Mouse (Mus musculus) G1E (cell line): ENCODE results near the gene Plcd3. TPM values are rescaled to one million over a fixed set of nuclear protein-coding genes. Genes with fewer than 3 reads are reported as not detected.

Experiments
- ATAC-seq: 2 replicates; pipeline ENCODE4 v1.8.0; 2016; ENCODE audit warnings: mild to moderate bottlenecking; ENCODE audit not compliant: insufficient number of reproducible peaks, poor library complexity, low FRiP score, severe bottlenecking; ENCODE audit errors: extremely low read depth
- DNase-seq: peaks from one replicate; pipeline ENCODE4 v3.0.0; 2012; ENCODE audit warnings: low spot score
- H3K27me3 ChIP-seq: 2 replicates; pipeline ENCODE4 v1.6.1; 2012; ENCODE audit warnings: mild to moderate bottlenecking, low read length, inconsistent platforms; ENCODE audit not compliant: insufficient read depth
- H3K36me3 ChIP-seq: replicated peaks from 2 replicates; pipeline ENCODE3; 2012; ENCODE audit warnings: mild to moderate bottlenecking, inconsistent platforms
- H3K4me1 ChIP-seq: 2 replicates; pipeline ENCODE4 v1.6.1; 2012; ENCODE audit warnings: low read depth, low read length, inconsistent platforms, mixed read lengths; ENCODE audit not compliant: insufficient read depth
- H3K4me3 ChIP-seq: 2 replicates; pipeline ENCODE4 v1.5.1; 2012; ENCODE audit warnings: low read depth, mild to moderate bottlenecking, inconsistent platforms, low read length, moderate library complexity, mixed read lengths
- H3K9me3 ChIP-seq: replicated peaks from 2 replicates; pipeline ENCODE4 v1.6.1; 2012; ENCODE audit warnings: inconsistent platforms
- CTCF ChIP-seq: IDR thresholded peaks from 2 replicates; pipeline ENCODE4 v1.5.1; 2012; ENCODE audit warnings: low read depth, low read length, inconsistent platforms, mixed read lengths
- GATA1 ChIP-seq: IDR thresholded peaks from 2 replicates; pipeline ENCODE4 v1.6.1; 2012; ENCODE audit warnings: borderline replicate concordance, low read length, inconsistent platforms, mixed read lengths
- GATA2 ChIP-seq: IDR thresholded peaks from 2 replicates; pipeline ENCODE4 v1.6.1; 2012; ENCODE audit warnings: low read depth, low read length, inconsistent platforms, borderline replicate concordance
- POLR2AphosphoS5 ChIP-seq: IDR thresholded peaks from 2 replicates; pipeline ENCODE4 v1.6.1; 2012; ENCODE audit warnings: low read depth, low read length, inconsistent platforms; ENCODE audit not compliant: insufficient replicate concordance
- TAL1 ChIP-seq: conservative IDR thresholded peaks from 2 replicates; pipeline ENCODE4 v1.6.1; 2012; ENCODE audit warnings: low read depth, low read length, inconsistent platforms, mixed read lengths
- polyA plus RNA-seq: library from polyadenylated mRNA; stranded (reverse); fragments of >175 nt; gene quantifications from 2 replicates; pipeline ENCODE4 v1.2.3, GENCODE M21; 2012
- total RNA-seq, 2 experiments: library from RNA; stranded (forward) in 1 of 2; stranded (reverse) in 1 of 2; fragments of 200-1000 nt in 1 of 2; fragments of >200 nt in 1 of 2; fragmentation: Nextera tagmentation in 1 of 2; gene quantifications; 2 replicates each; pipeline ENCODE4 v1.2.3; 2014 to 2017

Plcd3 gene
- total and polyA plus RNA-seq, 3 experiments = 0.11 TPM; not detected in 2

DNA sequence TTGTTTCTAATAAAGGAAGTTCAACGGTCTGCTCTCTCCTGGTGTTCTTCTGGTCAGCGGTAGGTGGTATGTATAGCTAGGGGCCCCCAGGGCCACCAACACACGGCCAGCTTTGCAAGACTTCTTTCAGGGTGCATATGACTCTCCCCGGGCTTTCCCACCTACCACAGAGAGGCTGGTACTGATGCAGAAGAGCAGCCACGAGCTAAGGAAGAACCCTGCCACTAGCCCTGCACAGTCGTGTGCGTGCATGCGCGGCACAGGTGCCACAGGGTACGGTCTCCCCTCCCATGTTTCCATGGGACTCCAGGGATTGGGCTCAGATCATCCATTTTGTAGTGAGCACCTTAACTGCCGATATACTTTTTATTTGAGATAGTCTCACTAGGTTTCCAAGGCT is 32.6 kb downstream of the Plcd3 start:
- H3K9me3 ChIP-seq = no peaks in the 10 kb centered on the region
- H3K4me1 ChIP-seq = no peaks in the 10 kb centered on the region
- H3K4me3 ChIP-seq = no peak overlapping the region
- no peak for ATAC-seq
- no peak for DNase-seq
- peaks cover 4% of the 10 kb centered on the region; the same call in 1 of the 2 replicates for H3K27me3 ChIP-seq
- TF ChIP-seq GATA2 = no peak
- TF ChIP-seq GATA1 = no peak
- no peak for TF ChIP-seq POLR2AphosphoS5
- no peak for TF ChIP-seq CTCF
- TF ChIP-seq TAL1 = no peak
- peaks cover 79% of the 10 kb centered on the region for H3K36me3 ChIP-seq

DNA sequence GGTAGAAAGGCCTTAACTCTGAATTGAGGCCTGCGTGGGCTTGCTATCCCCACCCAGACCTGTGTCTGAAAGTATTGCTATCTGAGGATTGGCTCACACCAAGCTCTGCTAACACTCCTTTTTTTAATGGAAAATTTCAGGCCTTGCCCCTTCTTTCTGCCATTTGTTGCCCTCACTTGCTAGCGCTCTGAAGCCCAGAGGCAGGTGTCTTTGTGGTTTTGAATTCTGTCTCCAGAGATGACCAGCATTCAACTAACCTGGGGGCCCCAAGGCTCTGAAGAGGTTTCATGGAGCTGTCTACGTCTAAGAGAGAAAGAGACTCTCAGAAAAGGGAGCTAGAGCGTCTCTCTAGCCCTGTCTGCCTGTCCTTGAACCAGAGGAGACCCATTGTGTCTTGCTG is 33.2 kb downstream of the Plcd3 start:
- ATAC-seq (no peak), DNase-seq (no peak)
- peaks cover 85% of the 10 kb centered on the region for H3K36me3 ChIP-seq
- no peaks in the 10 kb centered on the region for H3K9me3 ChIP-seq
- TF ChIP-seq POLR2AphosphoS5 = no peak
- H3K27me3 ChIP-seq = no peaks in the 10 kb centered on the region; the same call in 1 of the 2 replicates
- H3K4me3 ChIP-seq = no peak overlapping the region
- no peaks in the 10 kb centered on the region for H3K4me1 ChIP-seq

DNA sequence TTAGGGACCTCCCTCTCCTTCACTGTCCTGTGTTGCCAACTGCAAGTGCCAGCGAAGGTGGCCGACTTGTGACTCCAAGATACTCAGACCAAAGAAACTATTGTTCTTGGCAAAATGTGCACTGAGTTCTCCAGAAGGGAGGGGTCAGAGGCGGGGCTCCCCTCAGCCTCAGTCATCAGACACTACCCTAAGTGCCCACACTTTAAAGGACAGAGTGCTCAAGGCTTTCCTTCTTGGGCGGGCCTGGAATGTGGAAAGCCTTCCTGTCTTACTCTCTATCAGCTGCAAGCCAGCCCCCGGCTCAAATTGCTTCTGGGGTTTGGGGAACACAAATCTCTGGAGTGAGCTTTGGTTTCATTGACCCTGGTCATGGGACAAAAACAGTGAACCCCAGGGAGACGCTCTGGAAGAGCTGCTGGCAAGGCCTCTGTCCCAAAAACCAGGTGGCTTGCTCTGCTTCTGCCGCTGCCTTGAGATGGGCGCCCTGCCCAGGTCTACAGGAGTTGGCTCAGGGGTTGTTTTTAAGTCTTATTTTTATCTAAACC is 33.9 kb downstream of the Plcd3 start:
- Histone ChIP-seq H3K27me3 (no peaks in the 10 kb centered on the region; the same call in 1 of the 2 replicates), H3K4me1 (no peaks in the 10 kb centered on the region), H3K36me3 (peaks cover 90% of the 10 kb centered on the region), H3K4me3 (no peak overlapping the region), H3K9me3 (no peaks in the 10 kb centered on the region)
- TF ChIP-seq GATA2 (no peak), CTCF (no peak), POLR2AphosphoS5 (no peak), TAL1 (no peak), GATA1 (no peak)
- no peak for DNase-seq
- no peak for ATAC-seq

DNA sequence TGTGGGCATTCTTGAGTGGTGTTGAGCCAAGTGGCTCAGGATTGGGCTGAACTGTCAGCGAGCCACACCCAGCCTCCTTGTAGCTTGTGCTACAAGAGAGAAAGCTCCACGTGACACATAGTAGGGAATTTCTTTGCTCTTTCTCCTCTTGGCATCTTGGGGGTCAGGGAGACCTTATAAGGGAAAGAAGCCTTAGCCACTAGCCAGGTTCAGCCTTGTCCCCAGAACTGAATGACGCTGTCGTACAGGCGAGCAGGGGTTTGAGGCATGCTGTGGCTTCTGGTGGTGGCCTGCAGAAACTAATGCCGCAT is 34.5 kb downstream of the Plcd3 start:
- ATAC-seq = no peak
- Histone ChIP-seq H3K27me3 (no peaks in the 10 kb centered on the region; the same call in 1 of the 2 replicates), H3K36me3 (peaks cover 94% of the 10 kb centered on the region), H3K4me3 (no peak overlapping the region), H3K9me3 (no peaks in the 10 kb centered on the region), H3K4me1 (no peaks in the 10 kb centered on the region)
- no peak for DNase-seq
- no peak for TF ChIP-seq POLR2AphosphoS5
- TF ChIP-seq GATA1 = no peak
- no peak for TF ChIP-seq TAL1
- no peak for TF ChIP-seq CTCF
- TF ChIP-seq GATA2 = no peak

DNA sequence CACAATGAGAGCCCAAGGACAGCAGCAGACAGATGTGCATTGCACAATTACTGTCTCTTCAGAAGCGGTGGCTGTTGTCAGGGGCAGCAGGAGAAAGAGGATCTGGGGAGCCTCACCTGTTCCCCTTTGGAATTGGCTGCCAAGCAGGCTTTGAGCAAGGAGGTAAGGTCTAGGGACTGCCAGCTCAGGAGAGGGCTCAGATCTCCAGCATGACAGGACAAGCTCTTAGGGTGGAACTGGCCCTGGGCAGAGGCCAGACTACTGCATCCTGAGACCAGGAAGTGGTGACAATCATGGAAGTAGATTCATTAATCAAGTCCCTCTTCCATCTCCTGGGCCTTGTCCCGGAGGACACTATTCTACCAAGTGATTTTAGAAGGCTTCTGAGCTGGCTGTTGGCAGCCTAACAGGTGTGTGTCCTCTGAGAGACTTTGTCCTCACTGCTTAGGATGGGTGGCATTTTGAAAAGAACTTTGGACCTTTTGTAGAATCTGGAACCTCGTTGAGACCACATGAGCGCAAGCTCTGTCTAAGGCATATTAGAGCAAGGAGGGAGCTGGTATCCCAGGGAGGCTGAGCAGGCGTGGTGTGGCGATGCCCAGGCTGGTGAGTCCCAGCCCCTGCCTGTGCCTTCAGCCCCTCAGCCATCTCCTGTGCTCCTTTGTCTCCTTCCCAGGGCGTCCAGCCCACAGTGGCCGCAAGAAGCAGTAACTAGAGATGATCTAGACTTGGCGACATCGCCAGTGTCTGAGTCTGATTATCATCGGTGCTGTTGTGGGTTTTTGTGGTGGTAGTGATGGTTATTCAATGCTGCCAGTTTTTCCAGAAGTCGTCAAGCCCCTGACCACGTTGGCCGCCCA is 35.0 kb downstream of the Plcd3 start:
- Histone ChIP-seq H3K4me3 (no peak overlapping the region), H3K27me3 (no peaks in the 10 kb centered on the region; the same call in 1 of the 2 replicates), H3K4me1 (no peaks in the 10 kb centered on the region), H3K36me3 (peaks cover 96% of the 10 kb centered on the region), H3K9me3 (no peaks in the 10 kb centered on the region)
- TF ChIP-seq GATA1 (no peak), GATA2 (no peak), TAL1 (no peak), POLR2AphosphoS5 (no peak), CTCF (no peak)
- DNase-seq (no peak), ATAC-seq (no peak)

DNA sequence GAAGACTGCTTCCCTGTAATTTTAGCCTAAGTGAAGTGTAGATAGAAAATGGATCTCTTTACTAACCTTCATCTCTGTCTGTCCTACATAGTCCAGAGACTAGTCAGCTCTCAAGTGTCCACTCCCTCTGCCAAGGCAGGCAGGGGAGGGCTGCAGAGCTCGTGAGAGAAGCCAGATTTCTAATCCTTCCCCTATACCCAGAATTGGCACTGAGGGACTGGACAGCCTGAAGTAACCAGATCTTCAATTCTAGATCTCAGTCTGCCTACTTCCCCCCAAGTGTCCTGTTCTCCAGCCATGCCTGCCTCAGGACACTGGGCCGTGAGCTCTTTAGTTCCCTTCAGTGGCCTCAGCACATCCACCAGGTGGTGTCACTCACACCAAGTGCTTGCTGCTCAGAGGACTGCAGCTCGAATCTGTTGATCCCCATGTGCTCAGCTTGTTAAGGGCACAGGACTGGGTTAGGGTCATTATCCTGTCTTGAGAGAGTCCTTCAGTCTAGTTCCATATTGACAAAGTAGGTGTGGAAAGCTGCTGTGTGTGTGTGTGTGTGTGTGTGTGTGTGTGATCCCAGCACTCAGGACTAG is 42.9 kb downstream of the Plcd3 start:
- DNase-seq (no peak), ATAC-seq (no peak)
- Histone ChIP-seq H3K4me1 (no peaks in the 10 kb centered on the region), H3K27me3 (no peaks in the 10 kb centered on the region), H3K36me3 (peaks cover 93% of the 10 kb centered on the region), H3K4me3 (no peak overlapping the region), H3K9me3 (no peaks in the 10 kb centered on the region)
- TF ChIP-seq POLR2AphosphoS5 (no peak), GATA2 (no peak), TAL1 (no peak), GATA1 (no peak), CTCF (no peak)
